Mouse (Mus musculus) neural tube, embryonic 12.5 days (tissue): ENCODE measurements around the gene Usp15. TPM values are rescaled to one million over a fixed set of nuclear protein-coding genes. Genes with fewer than 3 reads are reported as not detected.

Source experiments
- ATAC-seq: fragments of 200-750 bp; cut with Nextera tagmentation; 2 replicates; pipeline ENCODE4 v1.8.0; 2017; ENCODE audit warnings: low read depth, mild to moderate bottlenecking, moderate TSS enrichment, moderate library complexity; ENCODE audit not compliant: low FRiP score
- H3K27ac ChIP-seq: fragments of 300-500 bp; sonication (generic); 2 replicates; pipeline ENCODE4 v1.5.1; 2016
- H3K27me3 ChIP-seq: fragments of 300-500 bp; sonication (generic); replicated peaks from 2 replicates; pipeline ENCODE4 v1.6.1; 2016; ENCODE audit warnings: mild to moderate bottlenecking
- H3K36me3 ChIP-seq: fragments of 300-500 bp; sonication (generic); 2 replicates; pipeline ENCODE4 v1.6.1; 2016; ENCODE audit warnings: mild to moderate bottlenecking
- H3K4me1 ChIP-seq: fragments of 300-500 bp; sonication (generic); 2 replicates; pipeline ENCODE4 v1.6.1; 2016
- H3K4me2 ChIP-seq: fragments of 300-500 bp; sonication (generic); replicated peaks from 2 replicates; pipeline ENCODE4 v1.6.1; 2016; ENCODE audit warnings: mild to moderate bottlenecking
- H3K4me3 ChIP-seq: fragments of 300-500 bp; sonication (generic); 2 replicates; pipeline ENCODE4 v1.5.1; 2016
- H3K9ac ChIP-seq: fragments of 300-500 bp; sonication (generic); 2 replicates; pipeline ENCODE4 v1.6.1; 2016; ENCODE audit warnings: mild to moderate bottlenecking
- H3K9me3 ChIP-seq: fragments of 300-500 bp; sonication (generic); 2 replicates; pipeline ENCODE4 v1.6.1; 2016; ENCODE audit warnings: mild to moderate bottlenecking
- WGBS: fragments of 180-500 bp; shearing (Covaris S2); methylation state at CpG from one replicate; pipeline ENCODE4 v1.1.7; 2016; 5-methylcytosine and 5-hydroxymethylcytosine counted together
- polyA plus RNA-seq: library from polyadenylated mRNA; unstranded; fragments of >200 nt; fragmentation: Nextera tagmentation; extraction: Ambion mirVana; gene quantifications from 2 replicates; pipeline ENCODE4 v1.2.1, GENCODE M21; 2016

The Usp15 gene
- polyA plus RNA-seq, 1 experiment from 2014 or later: 79.9 TPM

GRCm38 (mm10) chr10:123199119-123199518, 2.3 kb upstream of the Usp15 start:
- 92% methylated on average over 3 of the region's 3 CpGs for WGBS

GRCm38 (mm10) chr10:123198183-123198582, 1.4 kb upstream of the Usp15 start:
- 43% methylated on average over 5 of the region's 5 CpGs for WGBS
- no peaks in the 10 kb centered on the region for H3K27me3 ChIP-seq
- peaks cover 9% of the 10 kb centered on the region for H3K4me1 ChIP-seq
- no peaks in the 10 kb centered on the region for H3K9me3 ChIP-seq
- H3K27ac ChIP-seq: no peak overlapping the region
- ATAC-seq: no peak
- no peaks in the 10 kb centered on the region for H3K36me3 ChIP-seq
- no peak overlapping the region for H3K4me3 ChIP-seq
- no peak overlapping the region for H3K4me2 ChIP-seq
- no peak overlapping the region for H3K9ac ChIP-seq

More at GRCm38 (mm10) chr10:123199119-123199518, 2.3 kb upstream of the Usp15 start:
- no peaks in the 10 kb centered on the region for H3K36me3 ChIP-seq
- no peaks in the 10 kb centered on the region for H3K9me3 ChIP-seq
- H3K4me1 ChIP-seq: peaks cover 9% of the 10 kb centered on the region
- H3K27ac ChIP-seq: no peak overlapping the region
- no peaks in the 10 kb centered on the region for H3K27me3 ChIP-seq
- no peak overlapping the region for H3K4me3 ChIP-seq
- H3K4me2 ChIP-seq: no peak overlapping the region
- no peak for ATAC-seq
- no peak overlapping the region for H3K9ac ChIP-seq

GRCm38 (mm10) chr10:123195961-123196834, 597 bp downstream of the Usp15 start:
- Histone ChIP-seq H3K27ac (peak overlapping the region; percentile 84), H3K9ac (peak overlapping the region; percentile 90), H3K9me3 (no peaks in the 10 kb centered on the region), H3K36me3 (no peaks in the 10 kb centered on the region), H3K4me1 (peaks cover 9% of the 10 kb centered on the region), H3K4me2 (peak overlapping the region; percentile 67), H3K4me3 (peak overlapping the region; percentile 94), H3K27me3 (no peaks in the 10 kb centered on the region)
- peak; percentile 62 for ATAC-seq
- WGBS: under 1% methylated on average over 59 of the region's 66 CpGs

GRCm38 (mm10) chr10:123195501-123195900, 1.3 kb downstream of the Usp15 start:
- H3K4me1 ChIP-seq: peaks cover 9% of the 10 kb centered on the region
- peak overlapping the region; percentile 67 for H3K4me2 ChIP-seq
- H3K9ac ChIP-seq: peak overlapping the region; percentile 47; the same call in 1 of the 2 replicates
- H3K4me3 ChIP-seq: peak overlapping the region; percentile 94
- no peaks in the 10 kb centered on the region for H3K36me3 ChIP-seq
- H3K9me3 ChIP-seq: no peaks in the 10 kb centered on the region
- 14% methylated on average over 7 of the region's 7 CpGs for WGBS
- H3K27me3 ChIP-seq: no peaks in the 10 kb centered on the region
- no peak overlapping the region for H3K27ac ChIP-seq
- ATAC-seq: no peak

- Histone ChIP-seq H3K4me3 (no peak overlapping the region), H3K9ac (no peak overlapping the region), H3K27ac (no peak overlapping the region), H3K4me2 (no peak overlapping the region), H3K36me3 (no peaks in the 10 kb centered on the region), H3K4me1 (peaks cover 9% of the 10 kb centered on the region), H3K9me3 (no peaks in the 10 kb centered on the region), H3K27me3 (no peaks in the 10 kb centered on the region)
- no peak for ATAC-seq
- WGBS: 85% methylated on average over 6 of the region's 6 CpGs
Measured at GRCm38 (mm10) chr10:123191038-123191437, 5.8 kb downstream of the Usp15 start.

- Histone ChIP-seq H3K9me3 (no peaks in the 10 kb centered on the region), H3K36me3 (no peaks in the 10 kb centered on the region), H3K9ac (no peak overlapping the region), H3K27me3 (no peaks in the 10 kb centered on the region), H3K4me2 (no peak overlapping the region), H3K27ac (no peak overlapping the region), H3K4me1 (no peaks in the 10 kb centered on the region), H3K4me3 (no peak overlapping the region)
- 82% methylated on average over 6 of the region's 6 CpGs for WGBS
- no peak for ATAC-seq
Measured at GRCm38 (mm10) chr10:123187337-123187736, 9.5 kb downstream of the Usp15 start.

GRCm38 (mm10) chr10:123185907-123186306, 10.9 kb downstream of the Usp15 start:
- H3K4me1 ChIP-seq: no peaks in the 10 kb centered on the region
- no peak overlapping the region for H3K4me2 ChIP-seq
- no peak overlapping the region for H3K27ac ChIP-seq
- ATAC-seq: no peak
- no peaks in the 10 kb centered on the region for H3K36me3 ChIP-seq
- H3K4me3 ChIP-seq: no peak overlapping the region
- no peak overlapping the region for H3K9ac ChIP-seq
- H3K9me3 ChIP-seq: no peaks in the 10 kb centered on the region
- no peaks in the 10 kb centered on the region for H3K27me3 ChIP-seq
- WGBS: 92% methylated on average over 6 of the region's 6 CpGs

- WGBS: 75% methylated on average over 2 of the region's 2 CpGs
- no peak for ATAC-seq
- H3K9ac ChIP-seq: no peak overlapping the region
- H3K9me3 ChIP-seq: no peaks in the 10 kb centered on the region
- H3K4me1 ChIP-seq: no peaks in the 10 kb centered on the region
- H3K4me3 ChIP-seq: no peak overlapping the region
- H3K27me3 ChIP-seq: no peaks in the 10 kb centered on the region
- no peak overlapping the region for H3K4me2 ChIP-seq
- peaks cover 15% of the 10 kb centered on the region for H3K36me3 ChIP-seq
- H3K27ac ChIP-seq: no peak overlapping the region
Measured at GRCm38 (mm10) chr10:123183743-123184142, 13.1 kb downstream of the Usp15 start.

- no peaks in the 10 kb centered on the region for H3K27me3 ChIP-seq
- no peak for ATAC-seq
- WGBS: 70% methylated on average over 7 of the region's 7 CpGs
Measured at GRCm38 (mm10) chr10:123183243-123183642, 13.6 kb downstream of the Usp15 start.

GRCm38 (mm10) chr10:123182391-123182790, 14.4 kb downstream of the Usp15 start:
- Histone ChIP-seq H3K36me3 (peaks cover 22% of the 10 kb centered on the region), H3K4me1 (no peaks in the 10 kb centered on the region), H3K27ac (no peak overlapping the region), H3K9ac (no peak overlapping the region), H3K9me3 (no peaks in the 10 kb centered on the region), H3K27me3 (no peaks in the 10 kb centered on the region), H3K4me2 (no peak overlapping the region), H3K4me3 (no peak overlapping the region)
- no peak for ATAC-seq
- 90% methylated on average over 3 of the region's 3 CpGs for WGBS

More at GRCm38 (mm10) chr10:123183243-123183642, 13.6 kb downstream of the Usp15 start:
- Histone ChIP-seq H3K27ac (no peak overlapping the region), H3K36me3 (peaks cover 19% of the 10 kb centered on the region), H3K4me3 (no peak overlapping the region), H3K4me2 (no peak overlapping the region), H3K4me1 (no peaks in the 10 kb centered on the region), H3K9me3 (no peaks in the 10 kb centered on the region), H3K9ac (no peak overlapping the region)

GRCm38 (mm10) chr10:123175771-123176170, 21.0 kb downstream of the Usp15 start:
- Histone ChIP-seq H3K4me2 (no peak overlapping the region), H3K4me1 (no peaks in the 10 kb centered on the region), H3K27me3 (no peaks in the 10 kb centered on the region), H3K4me3 (no peak overlapping the region), H3K9ac (no peak overlapping the region), H3K36me3 (peaks cover 22% of the 10 kb centered on the region), H3K9me3 (no peaks in the 10 kb centered on the region), H3K27ac (no peak overlapping the region)
- 0 out of 2 replicates have a peak, but pooled peaks have one; percentile 25 for ATAC-seq
- 78% methylated on average over 4 of the region's 4 CpGs for WGBS

GRCm38 (mm10) chr10:123170898-123171297, 25.9 kb downstream of the Usp15 start:
- Histone ChIP-seq H3K4me3 (no peak overlapping the region), H3K4me2 (no peak overlapping the region), H3K4me1 (no peaks in the 10 kb centered on the region), H3K9me3 (no peaks in the 10 kb centered on the region), H3K27ac (no peak overlapping the region), H3K36me3 (peaks cover 23% of the 10 kb centered on the region), H3K9ac (no peak overlapping the region), H3K27me3 (no peaks in the 10 kb centered on the region)
- WGBS: 87% methylated on average over 6 of the region's 6 CpGs
- no peak for ATAC-seq

GRCm38 (mm10) chr10:123165542-123165941, 31.3 kb downstream of the Usp15 start:
- Histone ChIP-seq H3K9ac (no peak overlapping the region), H3K4me2 (no peak overlapping the region), H3K27me3 (no peaks in the 10 kb centered on the region), H3K4me1 (no peaks in the 10 kb centered on the region), H3K4me3 (no peak overlapping the region), H3K27ac (no peak overlapping the region), H3K36me3 (peaks cover 38% of the 10 kb centered on the region), H3K9me3 (no peaks in the 10 kb centered on the region)
- WGBS: 98% methylated on average over 3 of the region's 3 CpGs
- ATAC-seq: no peak
